Mouse (Mus musculus): Measurements from ENCODE around the gene Knop1. TPM values are rescaled to one million over a fixed set of nuclear protein-coding genes. Genes with fewer than 3 reads are reported as not detected.

Knop1 gene
- polyA plus RNA-seq, 1 experiment from 2014 or later, result 79.4 TPM

- DNase-seq (ENCODE audit: low spot score), result no peak
Measured at GRCm38 (mm10) chr7:118798105-118798570, 57.9 kb downstream of the Knop1 start.

GRCm38 (mm10) chr7:118797600-118797999 is 58.5 kb downstream of the Knop1 start:
- DNase-seq (ENCODE audit: low spot score), result no peak

GRCm38 (mm10) chr7:118796838-118797237 is 59.2 kb downstream of the Knop1 start:
- DNase-seq (ENCODE audit: low spot score), result no peak

- no peak for DNase-seq (ENCODE audit: low spot score)
Measured at GRCm38 (mm10) chr7:118795779-118796178, 60.3 kb downstream of the Knop1 start.

GRCm38 (mm10) chr7:118793899-118794298 is 62.2 kb downstream of the Knop1 start:
- no peak for DNase-seq (ENCODE audit: low spot score)

Other genes starting within 250 kb of the Knop1 start
- gene Gde1, start 150.5 kb downstream of the Knop1 start, polyA plus RNA-seq (2015; fragmentation: Nextera tagmentation; extraction: Ambion mirVana), result 71.0 and 75.3 TPM in 2 replicates
- 7.8 and 8.1 TPM in 2 replicates for gene Ccp110, start 143.7 kb downstream of the Knop1 start, polyA plus RNA-seq (2015; fragmentation: Nextera tagmentation; extraction: Ambion mirVana)
- 55.7 and 56.5 TPM in 2 replicates for gene Vps35l, start 116.0 kb downstream of the Knop1 start, polyA plus RNA-seq (2015; fragmentation: Nextera tagmentation; extraction: Ambion mirVana)
- 1.1 and 1.6 TPM in 2 replicates for gene Iqck, start 502 bp downstream of the Knop1 start, polyA plus RNA-seq (2015; fragmentation: Nextera tagmentation; extraction: Ambion mirVana)
- 0.55 and 0.57 TPM in 2 replicates for gene Gprc5b, start 139.0 kb upstream of the Knop1 start, polyA plus RNA-seq (2015; fragmentation: Nextera tagmentation; extraction: Ambion mirVana)

Data from thymus, postnatal 0 days (tissue).